Mouse (Mus musculus): Measurements from ENCODE around the gene Kxd1. TPM values are rescaled to one million over a fixed set of nuclear protein-coding genes. Genes with fewer than 3 reads are reported as not detected.

Kxd1 gene
- polyA plus RNA-seq, 2 experiments, result 52.5 to 60.3 TPM

DNA sequence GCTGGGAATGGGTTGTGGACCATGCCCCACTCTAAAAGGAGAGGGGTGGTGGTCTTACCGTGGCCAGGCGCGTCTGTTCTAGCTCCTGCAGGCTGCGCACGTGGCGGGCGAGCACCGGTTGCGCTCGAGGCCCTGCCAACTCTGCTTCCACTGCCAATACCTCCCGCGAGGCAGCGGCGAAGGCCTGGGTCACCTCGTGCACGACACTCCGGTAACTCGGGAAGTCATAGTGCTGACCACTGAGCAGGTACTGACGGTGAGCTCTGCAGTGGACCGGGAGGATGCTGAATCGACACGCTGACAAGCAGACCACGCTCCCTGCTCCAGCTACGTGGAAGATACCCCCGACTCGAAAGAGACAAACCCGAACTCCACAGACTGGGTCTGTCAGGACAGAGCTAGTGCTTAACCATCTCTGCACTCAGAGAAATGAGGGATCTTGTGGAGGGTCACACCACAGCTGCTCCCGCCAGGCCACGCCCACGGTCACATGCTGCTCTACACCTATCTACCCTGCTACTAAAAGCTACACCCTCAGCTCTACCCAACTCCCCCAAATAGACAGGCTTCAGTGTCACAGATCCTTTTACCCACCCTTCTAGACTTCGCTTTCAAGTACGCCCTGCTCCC lies 21.9 kb downstream of the Kxd1 start:
- ATAC-seq (ENCODE audit: low FRiP score, low read depth) (peak; percentile 6), DNase-seq (ENCODE audit: low spot score) (no peak)
- peak overlapping the region; percentile 74 for H3K4me2 ChIP-seq (replicated peaks; ENCODE audit: low read depth, low read length, severe bottlenecking)
- 31% methylated on average over 32 of the region's 32 CpGs for WGBS
- peaks cover 5% of the 10 kb centered on the region; the same call in 1 of the 2 replicates for H3K27me3 ChIP-seq (ENCODE audit: control insufficient read depth, insufficient read depth, low read length)
- peak overlapping the region; percentile 57 for H3K4me3 ChIP-seq (replicated peaks; ENCODE audit: low read length)
- H3K4me1 ChIP-seq (ENCODE audit: control insufficient read depth, insufficient read depth, low read length), result peaks cover 63% of the 10 kb centered on the region
- TF ChIP-seq POLR2A (IDR thresholded peaks at IDR 0.05; ENCODE audit: borderline replicate concordance, extremely low read depth, insufficient read depth, insufficient read length), result no peak
- peak overlapping the region; percentile 73 for H3K9ac ChIP-seq (ENCODE audit: low read depth, low read length, severe bottlenecking)
- H3K9me3 ChIP-seq (ENCODE audit: control insufficient read depth, low read length), result no peaks in the 10 kb centered on the region
- H3K27ac ChIP-seq (replicated peaks; ENCODE audit: low read depth, low read length), result peak overlapping the region; percentile 89; the same call in 1 of the 2 replicates
- H3K36me3 ChIP-seq (ENCODE audit: control insufficient read depth, insufficient read depth, low read length), result peaks cover 23% of the 10 kb centered on the region

DNA sequence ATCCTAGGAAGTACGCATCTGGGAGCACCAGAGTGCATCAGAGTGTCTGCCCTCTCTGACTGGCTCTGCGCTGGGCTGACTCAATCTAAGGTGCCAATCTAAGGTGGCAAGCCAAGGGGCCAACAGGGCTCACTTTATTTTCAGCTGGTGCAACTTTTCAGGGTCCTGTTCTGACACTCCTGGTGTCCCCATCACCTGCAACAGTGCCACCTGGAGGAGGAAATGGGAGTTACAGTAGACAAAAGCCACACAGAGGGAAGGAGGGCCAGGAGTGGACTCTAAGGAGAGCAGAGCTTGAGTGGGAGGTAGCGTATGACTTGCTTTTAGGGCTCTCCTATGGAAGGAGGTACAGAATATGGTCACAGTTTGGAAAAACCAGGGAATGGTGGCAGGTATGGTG lies 22.9 kb downstream of the Kxd1 start:
- peaks cover 66% of the 10 kb centered on the region for H3K4me1 ChIP-seq (ENCODE audit: control insufficient read depth, insufficient read depth, low read length)

DNA sequence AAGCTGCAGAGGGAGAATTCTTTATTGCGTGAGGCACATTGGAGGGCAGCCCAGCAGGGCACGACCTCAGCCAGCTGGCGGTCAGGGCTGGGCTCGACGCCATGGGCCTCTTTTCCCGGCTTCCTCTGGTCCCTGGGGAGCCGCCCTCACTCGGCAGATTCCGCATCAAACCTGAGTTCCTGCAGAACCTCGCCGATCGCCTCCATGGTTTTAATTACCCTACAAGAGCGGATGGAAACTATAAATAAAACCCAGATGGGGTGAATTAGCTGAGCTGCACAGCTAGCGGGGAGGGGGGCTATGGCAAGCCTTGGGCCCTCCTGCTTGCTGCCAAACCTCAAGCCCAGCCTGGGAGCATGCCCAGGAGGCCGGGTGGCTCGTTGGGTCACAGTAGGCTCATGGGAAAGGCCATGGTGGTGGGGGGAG lies 23.5 kb downstream of the Kxd1 start:
- H3K9ac ChIP-seq (ENCODE audit: low read depth, low read length, severe bottlenecking), result no peak overlapping the region
- H3K4me1 ChIP-seq (ENCODE audit: control insufficient read depth, insufficient read depth, low read length), result peaks cover 65% of the 10 kb centered on the region
- WGBS, result 11% methylated on average over 16 of the region's 16 CpGs

More for the DNA sequence above, 22.9 kb downstream of the Kxd1 start:
- H3K36me3 ChIP-seq (ENCODE audit: control insufficient read depth, insufficient read depth, low read length), result peaks cover 23% of the 10 kb centered on the region
- H3K4me2 ChIP-seq (replicated peaks; ENCODE audit: low read depth, low read length, severe bottlenecking), result peak overlapping the region; percentile 30
- DNase-seq (ENCODE audit: low spot score), result peak; percentile 73
- H3K9ac ChIP-seq (ENCODE audit: low read depth, low read length, severe bottlenecking), result no peak overlapping the region
- no peak for ATAC-seq (ENCODE audit: low FRiP score, low read depth)
- H3K4me3 ChIP-seq (replicated peaks; ENCODE audit: low read length), result peak overlapping the region; percentile 57; the same call in 1 of the 2 replicates
- TF ChIP-seq POLR2A (IDR thresholded peaks at IDR 0.05; ENCODE audit: borderline replicate concordance, extremely low read depth, insufficient read depth, insufficient read length), result no peak
- 61% methylated on average over 3 of the region's 3 CpGs for WGBS
- H3K9me3 ChIP-seq (ENCODE audit: control insufficient read depth, low read length), result no peaks in the 10 kb centered on the region
- H3K27me3 ChIP-seq (ENCODE audit: control insufficient read depth, insufficient read depth, low read length), result peaks cover 8% of the 10 kb centered on the region; the same call in 1 of the 2 replicates
- H3K27ac ChIP-seq (replicated peaks; ENCODE audit: low read depth, low read length), result no peak overlapping the region

DNA sequence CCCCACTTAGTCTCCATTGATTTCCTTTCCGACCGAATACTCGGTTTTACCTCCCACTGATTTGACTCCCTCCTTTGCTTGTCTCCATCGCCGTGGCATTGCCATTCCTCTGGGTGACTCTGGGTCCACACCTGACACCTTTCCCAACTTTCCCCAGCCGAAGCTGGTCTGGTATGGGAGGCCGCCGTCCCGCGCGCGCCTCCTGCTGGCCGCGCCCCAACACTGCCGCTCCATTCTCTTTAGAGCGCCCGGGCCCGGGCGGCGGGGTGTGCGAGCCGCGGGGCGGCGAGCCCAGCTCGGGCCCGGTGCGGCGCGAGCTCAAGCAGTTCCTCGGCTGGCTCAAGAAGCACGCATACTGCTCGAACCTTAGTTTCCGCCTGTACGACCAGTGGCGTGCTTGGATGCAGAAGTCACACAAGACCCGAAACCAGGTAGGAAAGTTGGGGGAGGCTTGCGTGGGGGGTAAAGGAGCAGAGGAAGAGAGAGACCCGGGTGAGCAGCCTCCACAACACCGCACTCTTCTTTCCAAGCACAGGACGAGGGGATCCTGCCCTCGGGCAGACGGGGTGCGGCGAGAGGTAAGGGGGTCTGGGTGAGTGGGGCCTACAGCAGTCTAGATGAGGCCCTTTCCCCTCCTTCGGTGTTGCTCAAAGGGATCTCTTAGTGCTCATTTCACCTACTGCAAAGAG lies 24.6 kb downstream of the Kxd1 start:
- Histone ChIP-seq H3K4me3 (replicated peaks; ENCODE audit: low read length) (no peak overlapping the region), H3K9ac (ENCODE audit: low read depth, low read length, severe bottlenecking) (no peak overlapping the region)
- WGBS, result 10% methylated on average over 45 of the region's 46 CpGs

More for the DNA sequence above, 23.5 kb downstream of the Kxd1 start:
- ATAC-seq (ENCODE audit: low FRiP score, low read depth) (no peak), DNase-seq (ENCODE audit: low spot score) (peak; percentile 86)
- peaks cover 23% of the 10 kb centered on the region for H3K36me3 ChIP-seq (ENCODE audit: control insufficient read depth, insufficient read depth, low read length)
- H3K27ac ChIP-seq (replicated peaks; ENCODE audit: low read depth, low read length), result 0 out of 2 replicates have a peak overlapping the region, but pooled peaks have one; percentile 5
- no peak for TF ChIP-seq POLR2A (IDR thresholded peaks at IDR 0.05; ENCODE audit: borderline replicate concordance, extremely low read depth, insufficient read depth, insufficient read length)
- peaks cover 8% of the 10 kb centered on the region; the same call in 1 of the 2 replicates for H3K27me3 ChIP-seq (ENCODE audit: control insufficient read depth, insufficient read depth, low read length)
- H3K4me2 ChIP-seq (replicated peaks; ENCODE audit: low read depth, low read length, severe bottlenecking), result peak overlapping the region; percentile 30
- H3K4me3 ChIP-seq (replicated peaks; ENCODE audit: low read length), result peak overlapping the region; percentile 57; the same call in 1 of the 2 replicates
- no peaks in the 10 kb centered on the region for H3K9me3 ChIP-seq (ENCODE audit: control insufficient read depth, low read length)

DNA sequence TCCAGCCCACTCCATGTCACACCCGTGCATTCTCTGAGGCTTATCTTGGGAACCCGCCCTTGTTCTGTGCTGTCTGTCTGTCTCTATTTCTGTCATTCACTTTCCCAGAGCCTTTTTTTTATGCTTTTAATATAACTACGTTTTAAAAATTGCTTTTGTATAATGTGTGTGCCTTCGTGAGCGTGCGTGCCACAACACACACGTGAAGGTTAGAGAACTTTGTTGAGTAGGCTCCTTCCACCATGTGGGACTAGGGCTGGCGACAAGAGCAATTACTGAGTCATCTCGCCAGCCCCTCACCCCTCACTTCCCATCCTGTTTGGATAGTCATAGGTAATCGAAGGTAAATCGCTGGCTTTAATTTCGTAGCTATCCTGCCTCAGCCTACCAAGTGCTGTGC lies 25.2 kb downstream of the Kxd1 start:
- H3K4me3 ChIP-seq (replicated peaks; ENCODE audit: low read length), result no peak overlapping the region
- no peak for TF ChIP-seq POLR2A (IDR thresholded peaks at IDR 0.05; ENCODE audit: borderline replicate concordance, extremely low read depth, insufficient read depth, insufficient read length)
- DNase-seq (ENCODE audit: low spot score), result no peak
- no peak overlapping the region for H3K27ac ChIP-seq (replicated peaks; ENCODE audit: low read depth, low read length)
- H3K9me3 ChIP-seq (ENCODE audit: control insufficient read depth, low read length), result no peaks in the 10 kb centered on the region
- peaks cover 7% of the 10 kb centered on the region for H3K36me3 ChIP-seq (ENCODE audit: control insufficient read depth, insufficient read depth, low read length)
- ATAC-seq (ENCODE audit: low FRiP score, low read depth), result no peak
- 36% methylated on average over 12 of the region's 12 CpGs for WGBS
- H3K9ac ChIP-seq (ENCODE audit: low read depth, low read length, severe bottlenecking), result no peak overlapping the region
- peaks cover 8% of the 10 kb centered on the region; the same call in 1 of the 2 replicates for H3K27me3 ChIP-seq (ENCODE audit: control insufficient read depth, insufficient read depth, low read length)
- H3K4me1 ChIP-seq (ENCODE audit: control insufficient read depth, insufficient read depth, low read length), result peaks cover 57% of the 10 kb centered on the region
- peak overlapping the region; percentile 25 for H3K4me2 ChIP-seq (replicated peaks; ENCODE audit: low read depth, low read length, severe bottlenecking)

More for the DNA sequence above, 24.6 kb downstream of the Kxd1 start:
- ATAC-seq (ENCODE audit: low FRiP score, low read depth) (peak; percentile 5; the same call in 1 of the 2 replicates), DNase-seq (ENCODE audit: low spot score) (peak; percentile 67)
- TF ChIP-seq POLR2A (IDR thresholded peaks at IDR 0.05; ENCODE audit: borderline replicate concordance, extremely low read depth, insufficient read depth, insufficient read length), result no peak
- H3K27ac ChIP-seq (replicated peaks; ENCODE audit: low read depth, low read length), result no peak overlapping the region
- H3K4me2 ChIP-seq (replicated peaks; ENCODE audit: low read depth, low read length, severe bottlenecking), result peak overlapping the region; percentile 25
- H3K4me1 ChIP-seq (ENCODE audit: control insufficient read depth, insufficient read depth, low read length), result peaks cover 57% of the 10 kb centered on the region
- peaks cover 8% of the 10 kb centered on the region; the same call in 1 of the 2 replicates for H3K27me3 ChIP-seq (ENCODE audit: control insufficient read depth, insufficient read depth, low read length)
- no peaks in the 10 kb centered on the region for H3K9me3 ChIP-seq (ENCODE audit: control insufficient read depth, low read length)
- peaks cover 13% of the 10 kb centered on the region for H3K36me3 ChIP-seq (ENCODE audit: control insufficient read depth, insufficient read depth, low read length)
